Mouse (Mus musculus): ENCODE results near the gene Pom121l2. TPM values are rescaled to one million over a fixed set of nuclear protein-coding genes. Genes with fewer than 3 reads are reported as not detected.

The Pom121l2 gene
- not detected in 2 replicates for polyA plus RNA-seq (2014; fragmentation: Nextera tagmentation; extraction: Ambion mirVana)

DNA sequence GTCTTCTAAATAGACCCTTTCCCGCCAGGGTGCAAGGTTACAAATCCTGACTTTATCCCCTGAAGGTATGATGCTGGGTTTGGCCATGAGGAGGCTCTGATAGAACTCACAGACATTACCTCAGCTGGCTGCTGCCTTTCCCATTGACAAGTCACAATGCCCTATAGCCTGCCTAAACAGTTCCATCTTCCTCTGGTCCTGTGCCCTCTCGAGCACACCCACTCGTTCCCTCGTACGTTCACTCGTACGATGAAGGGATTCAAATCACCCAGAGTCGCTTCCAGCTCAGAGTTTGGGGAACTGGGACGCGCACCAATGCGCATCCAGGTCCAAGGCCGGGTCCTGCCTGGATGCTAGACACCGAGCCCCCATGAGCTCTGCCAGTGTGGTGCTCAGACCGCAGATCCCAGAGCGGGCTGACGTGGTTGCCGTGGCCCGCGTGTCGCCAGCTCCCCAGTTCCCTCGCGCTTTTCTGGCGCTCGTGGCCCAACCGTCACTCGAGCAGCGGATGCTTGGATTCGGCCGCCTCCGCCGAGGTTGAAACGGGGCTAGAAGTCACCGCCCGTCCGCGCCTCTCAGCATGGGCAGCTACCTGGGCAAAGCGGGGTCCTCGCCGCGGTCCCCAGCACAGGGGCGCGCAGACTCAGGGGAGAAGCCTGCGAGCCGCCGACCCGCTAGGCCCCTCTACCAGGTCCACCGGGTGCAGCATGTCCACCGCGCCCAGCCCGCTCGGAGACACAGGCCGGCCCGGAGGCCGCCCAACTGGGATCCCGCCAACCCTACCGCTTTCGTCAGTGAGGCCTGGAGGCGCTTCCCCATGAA lies at the start of gene Pom121l2:
TSS of gene Pom121l2 (plus strand) at position 214 of the 822 bp plus-strand sequence.
- no peak for ATAC-seq (replicated peaks; ENCODE audit: low FRiP score)
- peak; percentile 67 for DNase-seq (ENCODE audit: low spot score)
- no peak within 1 kb of the TSS for H3K27ac ChIP-seq (ENCODE audit: low read depth, low read length)

GRCm38 (mm10) chr13:21931740-21932139 lies 49.3 kb upstream of the Pom121l2 start:
- H3K4me3 ChIP-seq (ENCODE audit: low read depth, low read length) = peak overlapping the region; percentile 36
- DNase-seq (ENCODE audit: low spot score) = no peak
- H3K36me3 ChIP-seq (ENCODE audit: control insufficient read depth, insufficient read depth, low read length) = no peaks in the 10 kb centered on the region
- H3K9ac ChIP-seq (ENCODE audit: low read depth, low read length) = no peak overlapping the region
- ATAC-seq (replicated peaks; ENCODE audit: low FRiP score) = no peak
- H3K9me3 ChIP-seq (ENCODE audit: control insufficient read depth, low read length) = no peaks in the 10 kb centered on the region
- peak overlapping the region; percentile 61 for H3K4me2 ChIP-seq
- H3K27me3 ChIP-seq (replicated peaks; ENCODE audit: control insufficient read depth, insufficient read depth, low read length) = no peaks in the 10 kb centered on the region
- 42% methylated on average over 6 of the region's 6 CpGs for WGBS
- peaks cover 18% of the 10 kb centered on the region for H3K4me1 ChIP-seq (replicated peaks; ENCODE audit: control insufficient read depth, insufficient read depth, low read length)
- no peak overlapping the region for H3K27ac ChIP-seq (ENCODE audit: low read depth, low read length)

More for the DNA sequence above, at the start of gene Pom121l2:
- peak within 1 kb of the TSS; percentile 63 for H3K9ac ChIP-seq (ENCODE audit: low read depth, low read length)
- peak within 1 kb of the TSS; percentile 58 for H3K4me3 ChIP-seq (ENCODE audit: low read depth, low read length)
- WGBS = under 1% methylated on average over 58 of the region's 58 CpGs
- H3K36me3 ChIP-seq (ENCODE audit: control insufficient read depth, insufficient read depth, low read length) = no peaks in the 10 kb centered on the region
- H3K4me2 ChIP-seq = peak within 1 kb of the TSS; percentile 82
- H3K27me3 ChIP-seq (replicated peaks; ENCODE audit: control insufficient read depth, insufficient read depth, low read length) = peaks cover 65% of the 10 kb centered on the region
- H3K4me1 ChIP-seq (replicated peaks; ENCODE audit: control insufficient read depth, insufficient read depth, low read length) = no peaks in the 10 kb centered on the region
- no peaks in the 10 kb centered on the region for H3K9me3 ChIP-seq (ENCODE audit: control insufficient read depth, low read length)

- Histone ChIP-seq H3K27me3 (replicated peaks; ENCODE audit: control insufficient read depth, insufficient read depth, low read length) (no peaks in the 10 kb centered on the region), H3K36me3 (ENCODE audit: control insufficient read depth, insufficient read depth, low read length) (no peaks in the 10 kb centered on the region), H3K4me3 (ENCODE audit: low read depth, low read length) (peak overlapping the region; percentile 46), H3K27ac (ENCODE audit: low read depth, low read length) (peak overlapping the region; percentile 52), H3K9me3 (ENCODE audit: control insufficient read depth, low read length) (no peaks in the 10 kb centered on the region), H3K4me2 (peak overlapping the region; percentile 78), H3K9ac (ENCODE audit: low read depth, low read length) (peak overlapping the region; percentile 53), H3K4me1 (replicated peaks; ENCODE audit: control insufficient read depth, insufficient read depth, low read length) (peaks cover 21% of the 10 kb centered on the region)
- ATAC-seq (replicated peaks; ENCODE audit: low FRiP score) (peak; percentile 24; the same call in 1 of the 2 replicates), DNase-seq (ENCODE audit: low spot score) (peak; percentile 72)
- 3% methylated on average over 28 of the region's 28 CpGs for WGBS
These were observed 47.1 kb upstream of the Pom121l2 start for GRCm38 (mm10) chr13:21933626-21934548.

DNA sequence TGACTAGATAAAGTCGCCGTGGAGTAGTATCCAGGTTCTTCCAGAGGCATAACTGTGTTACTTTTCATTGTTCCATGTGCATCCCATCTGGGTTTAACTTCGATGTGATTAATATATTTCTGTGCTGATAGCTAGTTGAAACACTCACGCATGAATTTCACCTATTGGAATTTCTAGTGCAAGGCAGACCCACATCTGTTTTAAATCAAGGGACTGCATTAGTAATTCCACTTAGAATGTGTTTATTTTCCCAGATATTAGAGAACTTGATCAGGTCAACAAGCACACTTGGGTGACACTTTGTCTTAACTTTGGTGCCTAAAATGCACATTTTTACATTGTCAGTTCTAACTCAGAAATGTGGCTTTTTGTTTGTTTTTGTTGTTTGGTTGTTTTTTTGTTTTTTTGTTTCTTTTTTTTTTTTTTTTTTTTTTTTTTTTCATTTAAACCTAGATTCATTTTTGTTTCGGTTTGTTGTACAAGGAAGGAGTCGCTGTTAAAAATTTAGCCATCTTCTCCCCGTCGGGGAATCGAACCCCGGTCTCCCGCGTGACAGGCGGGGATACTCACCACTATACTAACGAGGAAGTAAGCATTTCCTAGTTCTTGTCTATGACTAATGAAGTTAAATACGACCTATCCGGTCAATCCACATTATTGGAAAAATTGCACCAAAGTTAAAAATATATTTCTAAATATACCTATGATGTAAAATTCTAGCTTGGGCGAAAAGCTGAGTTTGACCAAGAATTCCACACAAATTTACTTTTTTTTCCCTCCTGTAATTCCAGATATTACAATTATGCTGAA lies 45.8 kb upstream of the Pom121l2 start:
- peak overlapping the region; percentile 78 for H3K4me2 ChIP-seq
- H3K9me3 ChIP-seq (ENCODE audit: control insufficient read depth, low read length) = no peaks in the 10 kb centered on the region
- DNase-seq (ENCODE audit: low spot score) = peak; percentile 82
- WGBS = 10% methylated on average over 17 of the region's 17 CpGs
- peak overlapping the region; percentile 53 for H3K4me3 ChIP-seq (ENCODE audit: low read depth, low read length)
- H3K36me3 ChIP-seq (ENCODE audit: control insufficient read depth, insufficient read depth, low read length) = no peaks in the 10 kb centered on the region
- H3K27me3 ChIP-seq (replicated peaks; ENCODE audit: control insufficient read depth, insufficient read depth, low read length) = no peaks in the 10 kb centered on the region
- ATAC-seq (replicated peaks; ENCODE audit: low FRiP score) = no peak
- H3K4me1 ChIP-seq (replicated peaks; ENCODE audit: control insufficient read depth, insufficient read depth, low read length) = peaks cover 18% of the 10 kb centered on the region; the same call in 1 of the 2 replicates
- H3K9ac ChIP-seq (ENCODE audit: low read depth, low read length) = no peak overlapping the region; the same call in 1 of the 2 replicates
- H3K27ac ChIP-seq (ENCODE audit: low read depth, low read length) = peak overlapping the region; percentile 66

DNA sequence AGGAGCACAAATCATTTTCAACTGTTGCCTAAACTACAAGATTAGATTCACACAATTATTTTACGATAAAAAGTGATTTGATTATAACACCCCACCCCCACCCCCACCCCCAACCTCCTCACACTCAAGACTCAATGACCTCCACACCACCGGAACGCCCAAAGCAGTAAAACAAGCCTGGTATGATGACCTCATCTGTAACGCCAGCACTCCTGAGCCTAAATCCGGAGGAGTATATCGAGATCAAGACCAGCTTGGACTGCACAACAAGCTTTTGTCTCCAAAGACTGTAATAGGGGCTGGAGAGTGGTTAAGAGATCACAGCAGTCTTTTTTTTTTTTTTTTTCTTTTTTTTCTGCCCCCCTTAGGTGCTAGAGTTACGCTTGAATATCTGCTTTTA lies 45.2 kb upstream of the Pom121l2 start:
- ATAC-seq (replicated peaks; ENCODE audit: low FRiP score) (no peak), DNase-seq (ENCODE audit: low spot score) (peak; percentile 41)
- peaks cover 18% of the 10 kb centered on the region; the same call in 1 of the 2 replicates for H3K4me1 ChIP-seq (replicated peaks; ENCODE audit: control insufficient read depth, insufficient read depth, low read length)
- H3K9me3 ChIP-seq (ENCODE audit: control insufficient read depth, low read length) = no peaks in the 10 kb centered on the region
- no peaks in the 10 kb centered on the region for H3K27me3 ChIP-seq (replicated peaks; ENCODE audit: control insufficient read depth, insufficient read depth, low read length)
- H3K36me3 ChIP-seq (ENCODE audit: control insufficient read depth, insufficient read depth, low read length) = no peaks in the 10 kb centered on the region
- 1% methylated on average over 7 of the region's 7 CpGs for WGBS
- no peak overlapping the region for H3K27ac ChIP-seq (ENCODE audit: low read depth, low read length)
- peak overlapping the region; percentile 73 for H3K4me2 ChIP-seq
- H3K4me3 ChIP-seq (ENCODE audit: low read depth, low read length) = peak overlapping the region; percentile 53
- 0 out of 2 replicates have a peak overlapping the region, but pooled peaks have one; percentile 22 for H3K9ac ChIP-seq (ENCODE audit: low read depth, low read length)

DNA sequence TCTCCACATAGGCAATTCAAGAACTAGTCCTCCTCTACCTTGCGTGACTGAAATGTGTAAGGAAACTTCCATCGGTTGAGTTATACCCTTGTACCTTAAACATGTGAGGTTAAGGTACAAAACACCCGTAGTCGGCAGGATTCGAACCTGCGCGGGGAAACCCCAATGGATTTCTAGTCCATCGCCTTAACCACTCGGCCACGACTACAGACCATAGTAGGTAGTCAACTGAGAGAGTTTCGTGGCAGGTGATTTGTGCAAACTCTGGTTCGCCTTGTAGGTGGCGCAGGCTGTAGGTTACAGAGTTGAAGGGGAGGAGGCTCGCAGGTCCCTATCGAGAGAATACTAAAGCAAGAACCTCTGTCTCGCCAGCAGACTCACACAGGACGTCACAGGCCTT lies 44.0 kb upstream of the Pom121l2 start:
- H3K4me1 ChIP-seq (replicated peaks; ENCODE audit: control insufficient read depth, insufficient read depth, low read length) = peaks cover 15% of the 10 kb centered on the region; the same call in 1 of the 2 replicates
- H3K4me2 ChIP-seq = peak overlapping the region; percentile 73
- no peak overlapping the region for H3K27ac ChIP-seq (ENCODE audit: low read depth, low read length)
- no peaks in the 10 kb centered on the region for H3K27me3 ChIP-seq (replicated peaks; ENCODE audit: control insufficient read depth, insufficient read depth, low read length)
- peak overlapping the region; percentile 53 for H3K4me3 ChIP-seq (ENCODE audit: low read depth, low read length)
- DNase-seq (ENCODE audit: low spot score) (peak; percentile 93), ATAC-seq (replicated peaks; ENCODE audit: low FRiP score) (peak; percentile 80)
- no peaks in the 10 kb centered on the region for H3K9me3 ChIP-seq (ENCODE audit: control insufficient read depth, low read length)
- peak overlapping the region; percentile 59; the same call in 1 of the 2 replicates for H3K9ac ChIP-seq (ENCODE audit: low read depth, low read length)
- whole genome bisulfite sequencing = under 1% methylated on average over 17 of the region's 17 CpGs
- H3K36me3 ChIP-seq (ENCODE audit: control insufficient read depth, insufficient read depth, low read length) = no peaks in the 10 kb centered on the region

GRCm38 (mm10) chr13:21940213-21940612 lies 40.8 kb upstream of the Pom121l2 start:
- Histone ChIP-seq H3K27ac (ENCODE audit: low read depth, low read length) (no peak overlapping the region), H3K9ac (ENCODE audit: low read depth, low read length) (peak overlapping the region; percentile 25; the same call in 1 of the 2 replicates), H3K4me3 (ENCODE audit: low read depth, low read length) (peak overlapping the region; percentile 55), H3K4me1 (replicated peaks; ENCODE audit: control insufficient read depth, insufficient read depth, low read length) (peaks cover 10% of the 10 kb centered on the region; the same call in 1 of the 2 replicates), H3K27me3 (replicated peaks; ENCODE audit: control insufficient read depth, insufficient read depth, low read length) (no peaks in the 10 kb centered on the region), H3K36me3 (ENCODE audit: control insufficient read depth, insufficient read depth, low read length) (no peaks in the 10 kb centered on the region), H3K4me2 (peak overlapping the region; percentile 88), H3K9me3 (ENCODE audit: control insufficient read depth, low read length) (no peaks in the 10 kb centered on the region)
- DNase-seq (ENCODE audit: low spot score) = peak; percentile 92
- ATAC-seq (replicated peaks; ENCODE audit: low FRiP score) = peak; percentile 78
- under 1% methylated on average over 19 of the region's 19 CpGs for WGBS
